Mouse (Mus musculus) erythroid progenitor cell, adult 5-6 weeks (primary cell): ENCODE results near the gene Cfap99. TPM values are rescaled to one million over a fixed set of nuclear protein-coding genes. Genes with fewer than 3 reads are reported as not detected.

Experiments used
- ATAC-seq: replicated peaks from 2 replicates; pipeline ENCODE4 v1.8.0; 2016; ENCODE audit warnings: moderate number of reproducible peaks, mild to moderate bottlenecking, moderate TSS enrichment, inconsistent platforms; ENCODE audit not compliant: poor library complexity, low FRiP score, severe bottlenecking
- total RNA-seq, 2 experiments: library from RNA; stranded (forward) in 1 of 2; stranded (reverse) in 1 of 2; fragments of 150-400 nt in 1 of 2; fragments of 186-747, 209-891 nt in 1 of 2; gene quantifications; 2 replicates each; pipeline versions ENCODE4 v1.2.3 to v1.2.4; 2015 to 2017; ENCODE audit warnings: low replicate concordance in 2 of 2

The Cfap99 gene
- total RNA-seq, 2 experiments from 2014 or later = not detected

- no peak for ATAC-seq
Measured at GRCm38 (mm10) chr5:34325286-34325685, 36.9 kb downstream of the Cfap99 start.

GRCm38 (mm10) chr5:34326249-34326691 is 37.9 kb downstream of the Cfap99 start:
- no peak for ATAC-seq

GRCm38 (mm10) chr5:34326875-34327576 is 38.6 kb downstream of the Cfap99 start:
- ATAC-seq = no peak

- no peak for ATAC-seq
Measured at GRCm38 (mm10) chr5:34330136-34330535, 41.7 kb downstream of the Cfap99 start.

- no peak for ATAC-seq
Measured at GRCm38 (mm10) chr5:34334081-34334480, 45.7 kb downstream of the Cfap99 start.

- ATAC-seq = peak; percentile 73
Measured at GRCm38 (mm10) chr5:34335539-34336096, 47.2 kb downstream of the Cfap99 start.

GRCm38 (mm10) chr5:34336097-34336774 is 47.8 kb downstream of the Cfap99 start, which contains the start of gene Rnf4:
TSS of gene Rnf4 (plus strand) at chr5:34336289.
- peak; percentile 92 for ATAC-seq

GRCm38 (mm10) chr5:34336775-34337450 is 48.5 kb downstream of the Cfap99 start:
- ATAC-seq = peak; percentile 64

- no peak for ATAC-seq
Measured at GRCm38 (mm10) chr5:34340246-34340645, 51.8 kb downstream of the Cfap99 start.

GRCm38 (mm10) chr5:34352084-34352631 is 63.8 kb downstream of the Cfap99 start:
- 0 out of 2 replicates have a peak, but pooled peaks have one; percentile 52 for ATAC-seq

- ATAC-seq = no peak
Measured at GRCm38 (mm10) chr5:34360261-34360660, 71.9 kb downstream of the Cfap99 start.

- no peak for ATAC-seq
Measured at GRCm38 (mm10) chr5:34363115-34363514, 74.7 kb downstream of the Cfap99 start.

GRCm38 (mm10) chr5:34368551-34369290 is 80.3 kb downstream of the Cfap99 start:
- ATAC-seq = no peak

GRCm38 (mm10) chr5:34369341-34370021 is 81.1 kb downstream of the Cfap99 start, which contains the start of gene Fam193a:
TSS of gene Fam193a (plus strand) at chr5:34369933.
- peak; percentile 98 for ATAC-seq

GRCm38 (mm10) chr5:34370022-34370823 is 81.8 kb downstream of the Cfap99 start:
- peak; percentile 49 for ATAC-seq

GRCm38 (mm10) chr5:34370840-34371239 is 82.4 kb downstream of the Cfap99 start:
- ATAC-seq = 0 out of 2 replicates have a peak, but pooled peaks have one; percentile 4

- ATAC-seq = no peak
Measured at GRCm38 (mm10) chr5:34372141-34372540, 83.7 kb downstream of the Cfap99 start.

GRCm38 (mm10) chr5:34372541-34372940 is 84.1 kb downstream of the Cfap99 start:
- no peak for ATAC-seq
